Mouse (Mus musculus) skeletal muscle tissue, adult 2 months (tissue): ENCODE results near the gene Rdx.
A peak's percentile ranks its signal among the peaks of the same experiment; 100 is the strongest.
"Not testable (repeated sequence)": the region's sequence is repeated elsewhere in the genome, so short reads cannot be mapped to it uniquely, and the experiment has no call there.

ENCODE experiments used
- DNase-seq: peaks from one replicate; pipeline ENCODE4 v3.0.0-alpha.2; 2012; ENCODE audit warnings: low read depth, low spot score

Rdx gene

GRCm38 (mm10) chr9:52052221-52052620 is 5.2 kb downstream of the Rdx start:
- DNase-seq, result no peak

DNA sequence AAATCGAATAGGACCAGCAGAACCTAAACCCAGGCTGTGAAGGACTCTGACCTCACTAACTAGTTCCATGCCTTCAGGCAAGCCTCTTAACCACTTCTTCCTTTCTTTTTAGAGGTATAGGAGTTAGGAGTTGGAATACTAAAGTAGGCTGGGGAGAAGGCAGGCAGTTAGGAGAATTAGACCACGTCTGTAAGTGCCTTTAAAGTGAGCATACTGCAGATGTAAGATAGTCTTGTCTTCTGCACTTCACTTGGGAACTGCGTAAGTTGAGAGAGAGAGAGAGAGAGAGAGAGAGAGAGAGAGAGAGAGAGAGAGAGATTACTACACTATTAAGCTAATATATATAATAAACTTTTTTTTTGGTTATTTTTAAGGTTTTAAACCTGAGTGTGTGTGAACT is 8.3 kb downstream of the Rdx start:
- no peak for DNase-seq

DNA sequence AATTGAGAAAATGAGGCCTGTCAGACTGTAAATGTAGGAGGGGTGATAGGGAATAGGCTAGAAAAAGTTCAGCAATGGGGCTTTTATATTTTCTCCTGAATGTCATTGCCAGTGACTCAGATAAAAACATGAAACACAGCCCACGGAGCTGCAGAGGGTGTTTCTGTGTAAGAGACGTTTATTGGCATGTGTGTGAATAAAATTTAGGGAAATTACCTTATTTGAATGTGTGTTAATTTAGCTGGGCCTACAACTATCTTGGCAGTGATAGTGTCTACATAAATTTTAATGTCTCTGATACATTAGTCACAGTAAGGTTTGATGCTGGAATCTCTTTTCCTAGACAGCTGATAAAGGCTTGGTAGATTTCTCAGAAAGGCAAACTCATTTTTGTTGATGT is 12.8 kb downstream of the Rdx start:
- no peak for DNase-seq

DNA sequence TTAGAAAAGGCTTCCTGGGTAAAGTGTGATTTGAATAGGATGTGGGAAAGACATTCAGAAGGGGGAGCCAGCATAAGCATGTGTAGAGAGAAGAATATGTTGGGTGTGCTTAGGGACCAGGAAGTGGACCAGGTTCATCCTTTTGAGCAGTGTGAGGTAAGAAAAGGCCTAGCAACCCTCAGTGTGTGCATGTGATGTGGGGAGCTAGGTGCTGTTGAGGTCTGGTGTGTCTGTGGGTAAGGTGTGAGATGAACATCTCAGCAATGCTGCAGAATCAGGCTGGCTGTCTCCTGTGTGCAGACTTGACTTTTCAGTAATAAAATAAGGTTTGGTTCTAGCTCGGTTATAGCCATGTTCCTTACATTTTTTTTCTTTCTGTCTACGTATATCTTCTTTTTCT is 23.1 kb downstream of the Rdx start:
- no peak for DNase-seq

DNA sequence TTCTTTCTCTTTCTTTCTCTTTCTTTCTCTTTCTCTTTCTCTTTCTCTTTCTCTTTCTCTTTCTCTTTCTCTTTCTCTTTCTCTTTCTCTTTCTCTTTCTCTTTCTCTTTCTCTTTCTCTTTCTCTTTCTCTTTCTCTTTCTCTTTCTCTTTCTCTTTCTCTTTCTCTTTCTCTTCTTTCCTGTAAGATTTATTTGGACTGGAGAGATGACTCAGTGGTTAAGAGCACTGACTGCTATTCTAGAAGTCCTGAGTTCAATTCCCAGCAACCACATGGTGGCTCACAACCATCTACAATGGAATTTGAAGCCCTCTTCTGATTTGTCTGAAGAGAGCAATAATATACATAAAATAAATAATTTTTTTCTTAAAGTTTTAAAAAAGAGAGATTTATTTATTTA is 24.4 kb downstream of the Rdx start:
- not testable (repeated sequence) for DNase-seq

DNA sequence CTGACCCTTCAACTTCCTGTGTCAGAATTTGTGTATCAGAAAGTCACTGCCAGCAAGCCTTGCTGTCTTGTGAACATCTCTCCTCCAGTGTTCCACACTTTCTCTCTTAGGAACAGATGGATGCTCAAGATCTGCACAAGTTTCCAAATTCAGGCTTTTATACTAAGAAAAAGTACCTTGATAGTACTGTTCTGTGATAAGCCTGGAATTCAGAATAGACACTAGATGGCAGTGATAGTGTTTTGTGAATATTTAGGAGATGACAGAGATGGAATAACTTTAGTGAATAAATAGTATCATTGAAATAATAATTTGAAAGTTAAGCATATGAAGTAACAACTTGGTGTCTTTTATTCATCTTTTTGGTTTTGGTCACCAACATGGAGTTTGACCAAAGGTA is 25.2 kb downstream of the Rdx start:
- DNase-seq, result no peak

- DNase-seq, result no peak
Observed at GRCm38 (mm10) chr9:52076089-52076488, 29.1 kb downstream of the Rdx start.

GRCm38 (mm10) chr9:52077692-52078091 is 30.7 kb downstream of the Rdx start:
- DNase-seq, result no peak

DNA sequence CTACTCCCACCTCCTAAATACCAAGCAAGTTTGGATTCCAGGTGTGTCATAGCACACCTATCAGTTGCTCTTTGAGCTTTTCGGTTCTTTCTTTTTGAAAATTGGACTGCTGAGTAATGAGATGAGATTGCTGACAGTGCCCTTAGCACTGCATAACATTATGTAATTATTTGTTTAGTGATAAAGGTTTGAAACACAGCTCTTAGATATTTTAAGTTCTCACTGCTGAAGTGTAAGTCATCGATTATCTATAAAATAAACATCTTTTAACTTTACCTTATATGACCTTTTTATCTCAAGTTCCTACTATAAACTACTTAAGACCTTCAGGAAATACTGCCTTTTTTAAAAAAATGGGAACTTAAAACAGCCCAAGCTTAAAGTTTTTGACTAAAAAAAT is 35.0 kb downstream of the Rdx start:
- DNase-seq, result no peak

DNA sequence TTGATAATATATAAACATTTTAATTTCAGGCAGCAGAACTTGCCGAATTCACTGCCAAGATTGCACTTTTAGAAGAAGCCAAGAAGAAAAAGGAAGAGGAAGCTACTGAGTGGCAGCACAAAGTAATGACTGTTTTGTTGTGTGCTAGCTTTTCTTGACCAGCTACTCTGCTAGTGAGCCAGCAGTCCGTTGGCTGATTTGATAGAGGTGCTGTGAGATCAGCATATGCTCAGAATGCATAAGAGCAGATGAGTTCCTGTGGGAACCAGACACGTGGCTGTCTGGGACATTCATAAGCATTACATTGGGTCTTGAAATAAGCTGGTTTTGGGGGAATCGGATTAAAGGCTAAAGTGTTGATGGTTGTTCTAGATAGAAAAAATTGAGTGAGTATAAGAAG is 35.4 kb downstream of the Rdx start:
- no peak for DNase-seq

GRCm38 (mm10) chr9:52091752-52092151 is 44.8 kb downstream of the Rdx start:
- DNase-seq, result no peak

- DNase-seq, result no peak
Observed at GRCm38 (mm10) chr9:52092311-52092710, 45.3 kb downstream of the Rdx start.

GRCm38 (mm10) chr9:52093108-52093507 is 46.1 kb downstream of the Rdx start:
- DNase-seq, result no peak

- DNase-seq, result no peak
Observed at GRCm38 (mm10) chr9:52094016-52094415, 47.0 kb downstream of the Rdx start.

DNA sequence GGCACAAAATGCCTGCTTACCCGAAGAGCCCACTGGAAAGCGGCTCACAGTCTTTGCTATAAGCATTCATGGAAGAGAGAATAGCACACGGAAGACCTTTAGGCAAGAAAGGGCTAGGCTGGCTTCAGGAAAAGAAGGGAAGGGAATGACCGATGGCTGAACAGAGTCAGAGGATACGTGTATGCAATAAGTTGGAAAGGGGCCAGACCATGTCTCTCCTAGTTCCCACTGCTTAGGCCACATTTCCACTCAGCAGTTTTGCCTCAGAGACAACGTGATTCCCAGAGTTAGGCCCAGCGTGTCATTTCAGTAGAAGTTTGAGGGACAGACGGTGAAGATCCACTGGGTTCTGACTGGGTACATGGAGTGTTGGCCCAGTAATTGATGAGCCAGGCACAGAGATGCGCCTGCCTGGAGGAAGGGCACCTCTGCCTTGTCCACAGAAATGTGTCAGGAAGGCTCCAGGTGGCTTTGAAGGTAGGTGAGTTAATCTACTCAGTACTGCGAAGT is 47.6 kb downstream of the Rdx start:
- DNase-seq, result no peak

- DNase-seq, result no peak
Observed at GRCm38 (mm10) chr9:52095666-52096065, 48.7 kb downstream of the Rdx start.

DNA sequence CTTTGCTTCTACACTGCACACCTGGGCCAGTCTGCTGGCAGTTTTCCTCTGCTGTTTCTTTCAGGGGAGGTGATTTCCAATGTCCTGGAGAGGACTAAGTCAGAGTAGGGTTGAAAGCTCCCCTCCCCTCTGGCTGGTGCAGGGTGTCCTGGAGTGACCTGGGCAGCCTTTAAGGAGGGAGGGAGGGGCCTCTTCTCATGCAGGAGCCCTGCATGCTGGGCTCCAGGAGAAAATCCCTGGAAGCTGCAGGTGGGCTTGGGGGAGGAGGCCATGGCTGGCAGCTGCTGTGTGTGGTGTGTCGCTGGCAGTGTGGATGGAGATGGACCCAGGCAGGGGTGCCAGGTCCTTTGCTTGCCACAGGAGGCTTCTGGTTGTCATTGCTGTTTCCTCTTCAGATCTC is 50.4 kb downstream of the Rdx start:
- DNase-seq, result no peak

- DNase-seq, result peak; percentile 79
Observed at GRCm38 (mm10) chr9:52098600-52098999, 51.6 kb downstream of the Rdx start.

DNA sequence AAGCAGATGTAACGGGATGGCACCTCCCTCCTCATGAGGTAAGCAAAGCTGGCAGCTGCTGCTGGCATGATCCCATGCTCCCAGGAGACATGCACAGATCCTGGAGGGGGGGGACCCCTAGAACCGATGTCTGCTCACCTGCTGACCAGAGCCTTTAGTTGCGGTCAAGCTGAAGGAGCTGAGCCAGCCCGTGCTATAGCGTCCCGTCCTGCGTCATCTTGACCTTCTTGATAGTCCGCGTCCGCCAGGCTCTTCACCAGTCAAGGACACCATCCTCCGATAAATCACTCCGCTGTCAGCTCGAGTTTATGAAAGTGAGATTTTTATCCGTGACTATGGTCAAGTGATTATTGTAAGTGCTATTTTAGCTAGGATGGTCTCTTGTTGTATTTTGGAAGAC is 53.5 kb downstream of the Rdx start:
- DNase-seq, result no peak

GRCm38 (mm10) chr9:52102060-52102844 is 55.3 kb downstream of the Rdx start:
- no peak for DNase-seq

DNA sequence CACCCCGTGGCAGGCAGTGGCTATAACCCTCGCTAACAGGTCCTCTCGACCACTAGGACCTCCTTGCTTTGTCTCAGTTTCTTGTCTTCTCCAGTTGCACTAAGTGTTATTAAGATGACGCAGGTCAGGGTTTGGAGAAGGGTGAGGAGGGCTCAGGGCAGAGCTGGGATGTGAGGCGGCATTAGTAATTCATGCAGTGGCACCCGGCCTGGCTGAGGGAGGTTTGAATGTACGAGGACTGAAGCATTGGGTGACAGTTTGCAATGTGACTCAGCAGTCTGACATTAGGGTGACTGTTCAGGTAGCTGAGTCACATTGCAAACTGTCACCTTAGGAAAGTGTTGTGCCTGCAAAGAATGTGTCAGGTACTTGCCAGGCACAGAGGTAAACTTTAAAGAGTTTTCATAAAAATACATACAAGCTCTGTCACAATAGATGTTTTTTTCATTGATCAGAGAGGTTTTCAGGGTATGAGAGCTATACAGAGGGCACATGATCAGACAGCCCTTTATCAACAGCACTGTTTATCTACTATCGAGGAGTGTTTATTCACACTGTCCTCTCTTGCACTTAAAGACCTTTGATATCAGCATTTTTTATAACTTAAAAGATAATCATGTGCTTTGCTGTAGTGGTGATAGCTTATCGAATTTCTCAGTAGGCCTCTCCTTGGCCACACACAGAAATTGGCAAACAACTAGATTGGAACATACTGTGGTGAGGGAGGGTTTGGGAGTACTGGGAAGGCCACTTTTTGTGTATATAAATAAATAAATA is 56.7 kb downstream of the Rdx start:
- DNase-seq, result no peak

- DNase-seq, result no peak
Observed at GRCm38 (mm10) chr9:52104225-52104615, 57.2 kb downstream of the Rdx start.

- peak; percentile 25 for DNase-seq
Observed at GRCm38 (mm10) chr9:52105423-52105822, 58.5 kb downstream of the Rdx start.
